Mouse (Mus musculus): ENCODE results near the gene Fam102b.

DNA sequence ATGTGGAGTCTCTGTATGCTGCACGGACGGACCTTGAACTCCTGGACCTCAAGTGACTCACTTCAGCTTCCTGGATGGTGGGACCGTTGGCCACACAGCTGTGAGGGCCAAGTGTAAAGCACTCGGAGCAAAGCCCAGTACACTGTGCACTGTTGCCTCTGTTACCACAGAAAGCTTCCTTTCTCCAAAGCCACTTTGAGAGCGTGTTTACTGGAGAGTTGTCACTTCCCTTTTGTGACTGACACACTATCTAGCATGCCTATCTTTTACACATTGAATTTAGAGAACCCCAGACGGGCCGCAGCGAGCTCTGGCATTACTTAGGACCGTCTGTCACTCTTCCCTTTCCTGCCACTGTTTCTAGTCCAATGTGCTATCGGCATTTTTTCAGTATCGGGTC, 30.1 kb downstream of the Fam102b start:
- no peak for TF ChIP-seq CTCF (IDR thresholded peaks at IDR 0.05; ENCODE audit: extremely low read depth, insufficient read depth, insufficient read length, insufficient replicate concordance)
- TF ChIP-seq POLR2A (IDR thresholded peaks at IDR 0.05; ENCODE audit: low read depth, low read length) = no peak
